Mouse (Mus musculus): ENCODE measurements at regions not wholly inside any gene's neighbourhood (a gene's known extent, or its start where the extent isn't known, plus 50 kb on each side); places are given as distances from the start of the nearest gene placed in this dataset.
A peak's percentile ranks its signal among the peaks of the same experiment; 100 is the strongest.

DNA sequence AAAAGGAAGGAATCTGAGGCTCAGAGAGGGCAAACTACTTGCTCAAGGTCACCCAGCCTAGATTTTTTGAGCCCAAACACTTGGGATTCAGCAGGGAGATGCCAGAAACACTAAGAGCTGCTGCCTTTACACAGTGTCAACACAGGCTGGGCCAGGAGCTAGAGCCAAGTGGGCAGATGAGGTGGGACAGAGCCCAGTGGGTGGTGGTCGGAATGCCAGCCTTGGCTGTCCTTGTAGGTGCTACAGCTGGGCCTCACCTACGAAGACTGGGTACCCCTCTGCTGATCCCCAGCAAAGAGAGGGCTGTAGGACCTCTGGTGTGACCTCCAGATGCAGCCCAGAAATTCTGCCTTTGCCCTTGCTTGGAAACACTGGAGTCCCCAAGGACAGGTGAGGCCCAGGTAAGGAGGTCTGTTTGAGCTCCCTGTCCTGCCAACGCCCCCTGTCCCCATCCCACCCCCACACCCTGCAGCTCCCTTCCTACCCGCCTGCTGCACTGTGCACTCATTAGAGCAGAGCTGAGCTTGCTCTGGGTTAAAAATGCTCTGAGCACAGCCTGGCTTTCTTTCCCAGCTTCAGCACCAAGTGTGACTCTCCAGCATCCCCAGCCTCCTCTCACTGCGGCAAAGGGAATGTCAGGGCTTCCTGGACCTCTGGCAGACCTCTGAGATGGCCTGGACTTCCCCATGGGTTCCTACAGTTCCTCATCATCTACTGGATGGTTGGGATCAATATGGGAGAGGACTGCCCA lies 76.2 kb downstream of the Cstad start:
- DNase-seq, result no peak

DNA sequence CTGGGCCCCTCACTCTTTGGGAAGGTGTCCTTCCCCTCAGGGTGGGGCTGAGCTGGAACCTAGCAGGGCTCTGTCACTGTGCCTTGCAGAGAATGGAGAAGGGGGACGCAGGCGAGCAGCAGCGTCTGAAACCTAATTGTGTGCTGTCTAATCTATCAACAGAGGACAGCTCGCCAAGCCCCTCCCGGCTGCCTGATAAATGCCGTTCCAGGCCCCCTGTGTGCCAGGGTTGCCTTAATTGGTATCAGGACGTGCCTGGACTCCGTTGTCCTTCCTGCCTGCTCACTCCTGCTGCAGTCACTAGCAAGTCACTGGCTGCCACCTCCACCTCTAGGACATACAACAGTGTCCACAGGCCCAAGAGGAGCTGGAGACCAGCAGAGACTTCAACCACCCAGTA lies 72.6 kb downstream of the Cstad start:
- DNase-seq, result no peak

DNA sequence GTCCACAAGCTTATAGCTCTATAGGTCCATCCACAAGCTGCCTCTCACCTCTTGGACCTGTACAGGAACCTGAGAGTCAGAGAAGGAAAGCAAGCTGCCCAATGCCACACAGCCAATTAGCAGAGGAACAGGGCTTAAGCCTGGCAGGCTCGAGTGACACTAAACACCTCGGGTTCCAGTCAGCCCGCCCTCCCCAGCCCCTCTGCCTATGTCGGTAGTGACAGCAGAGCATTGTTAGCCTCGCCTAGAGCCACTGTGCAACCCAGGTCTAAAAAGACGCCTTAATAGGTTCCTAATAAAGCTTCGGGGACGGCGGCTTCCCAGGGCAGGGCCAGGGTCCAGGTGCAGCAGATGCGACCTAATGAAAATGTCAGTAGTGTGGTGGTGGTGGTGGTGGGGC lies 66.3 kb downstream of the Cstad start:
- no peak for DNase-seq

DNA sequence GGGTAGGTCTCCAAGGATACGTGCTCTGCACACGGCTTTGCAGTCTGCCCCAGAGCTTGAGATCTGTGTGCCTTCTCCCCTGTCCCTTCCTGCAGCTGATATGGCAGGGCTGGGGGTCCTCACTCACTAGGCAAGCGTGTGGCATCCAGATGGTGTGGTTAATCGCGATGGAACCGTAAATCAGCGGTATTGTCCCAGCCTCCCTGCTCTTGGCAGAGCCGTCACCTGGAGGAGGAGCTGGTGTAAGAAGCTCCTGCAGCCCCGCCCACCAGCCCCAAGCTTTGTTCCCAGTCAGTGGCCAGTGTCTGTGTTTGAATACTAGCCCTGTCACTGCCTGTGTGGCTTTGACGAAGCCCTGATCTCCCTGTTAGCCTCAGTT lies 65.8 kb downstream of the Cstad start:
- DNase-seq, result peak; percentile 56

DNA sequence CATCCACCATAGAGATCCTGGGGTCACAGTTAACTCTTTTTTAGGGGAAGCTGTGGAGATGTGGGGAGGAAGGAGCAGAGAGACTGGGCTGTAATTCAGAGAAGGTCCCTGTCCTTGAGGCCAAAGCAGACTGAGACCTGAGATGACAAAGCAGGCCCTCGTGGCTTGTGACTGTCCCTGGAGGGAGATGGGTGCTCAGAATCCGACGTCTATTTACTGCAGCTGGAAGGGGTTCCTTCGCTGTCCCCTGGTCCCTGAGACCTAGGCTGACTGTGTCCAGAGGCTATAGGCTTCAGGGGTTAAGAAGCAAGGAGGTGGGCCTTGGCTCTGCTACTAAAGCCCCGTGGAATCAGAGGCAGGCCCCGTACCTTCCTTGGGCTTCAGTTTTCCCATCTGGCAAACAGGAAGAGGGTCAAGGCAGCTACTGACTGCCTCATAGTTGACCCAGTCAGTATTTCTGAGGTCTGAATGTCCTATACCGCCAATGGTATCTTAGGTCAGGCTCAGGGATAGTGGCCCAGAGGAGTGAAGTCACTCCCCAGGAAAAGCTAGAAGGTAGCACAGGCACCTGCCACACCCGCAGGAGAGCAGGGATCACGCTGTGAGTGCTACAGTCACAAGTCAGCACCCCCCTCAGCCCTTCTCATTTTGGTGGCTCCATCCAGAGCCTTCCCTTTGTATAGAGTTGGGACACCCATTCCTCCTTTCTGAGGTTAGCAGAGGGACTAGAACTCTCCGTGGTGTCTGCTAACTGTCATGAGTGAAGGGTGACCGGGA lies 65.2 kb downstream of the Cstad start:
- no peak for DNase-seq

DNA sequence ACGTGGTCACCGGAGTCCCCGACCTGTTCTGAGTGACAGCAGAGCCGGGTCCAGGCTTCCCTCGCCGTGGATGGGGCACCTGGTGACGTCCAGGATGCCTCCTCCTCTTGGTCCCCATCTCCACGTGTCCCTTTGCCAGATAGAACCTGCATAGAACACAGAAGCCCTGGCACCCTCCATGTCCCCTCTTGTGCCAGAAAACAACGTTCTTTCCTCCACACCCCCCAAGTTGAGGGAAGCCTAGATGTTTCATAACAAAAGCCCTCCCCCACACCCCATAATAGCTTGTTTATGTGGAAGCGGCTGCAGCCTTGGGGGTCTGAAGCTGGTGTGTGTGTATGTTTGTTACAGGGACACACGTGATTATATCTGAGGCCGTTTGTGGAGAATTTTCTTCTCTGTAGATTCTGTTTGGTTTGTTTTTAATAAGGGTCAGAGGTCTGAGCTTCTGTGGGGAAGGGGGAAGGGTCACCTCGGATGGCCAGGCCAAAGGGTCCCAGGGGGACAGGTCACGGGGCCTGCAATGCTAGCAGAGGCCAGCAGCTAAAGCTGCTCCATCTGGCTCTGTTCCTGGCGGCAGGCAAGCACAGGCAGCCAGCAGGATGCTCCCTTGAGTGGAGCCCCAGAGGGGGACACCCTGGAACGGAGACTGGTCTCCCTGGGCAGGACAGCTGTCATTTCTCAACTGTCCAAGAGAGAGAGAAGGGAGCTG lies 64.2 kb downstream of the Cstad start:
- DNase-seq, result peak; percentile 83

All from cerebellum, adult 11-12 months (tissue).